Mouse (Mus musculus) ES-E14 (cell line): Measurements from ENCODE around the gene Zg16.

Experiments
- MAFK ChIP-seq: IDR thresholded peaks from 2 replicates; pipeline ENCODE4 v1.6.1; 2014; ENCODE audit warnings: mild to moderate bottlenecking, low read depth, low read length, inconsistent platforms; ENCODE audit not compliant: insufficient read depth
- ZC3H11A ChIP-seq: IDR thresholded peaks from 2 replicates; pipeline ENCODE4 v1.6.1; 2012; ENCODE audit warnings: low read depth, mild to moderate bottlenecking, inconsistent platforms, low read length, borderline replicate concordance
- ZNF384 ChIP-seq: IDR thresholded peaks from 2 replicates; pipeline ENCODE4 v1.6.1; 2012; ENCODE audit warnings: low read depth, low read length, inconsistent platforms

- TF ChIP-seq ZC3H11A (no peak), ZNF384 (no peak), MAFK (no peak)
These were observed 45.1 kb downstream of the Zg16 start, which contains the start of gene Kif22 for GRCm38 (mm10) chr7:127041851-127042672.
